Mouse (Mus musculus): Measurements from ENCODE around the gene Tulp4. TPM values are rescaled to one million over a fixed set of nuclear protein-coding genes. Genes with fewer than 3 reads are reported as not detected.

The Tulp4 gene
- polyA plus RNA-seq (2016; fragmentation: Nextera tagmentation; extraction: Ambion mirVana) = 48.9 and 59.4 TPM in 2 replicates

- peak within 1 kb of the TSS; percentile 99 for H3K9ac ChIP-seq
- WGBS = under 1% methylated on average over 35 of the region's 76 CpGs
- H3K36me3 ChIP-seq = peaks cover 3% of the 10 kb centered on the region; the same call in 1 of the 2 replicates
- peak within 1 kb of the TSS; percentile 100 for H3K4me3 ChIP-seq
- H3K27me3 ChIP-seq (replicated peaks) = 0 out of 2 replicates have a peak, but pooled peaks cover 12% of the 10 kb centered on the region
- peak within 1 kb of the TSS; percentile 78 for H3K4me2 ChIP-seq
- peak within 1 kb of the TSS; percentile 97 for H3K27ac ChIP-seq (ENCODE audit: poor library complexity, severe bottlenecking)
- peaks cover 24% of the 10 kb centered on the region for H3K4me1 ChIP-seq (replicated peaks)
- ATAC-seq (ENCODE audit: insufficient number of reproducible peaks, low FRiP score) = peak; percentile 99
- H3K9me3 ChIP-seq (replicated peaks) = no peaks in the 10 kb centered on the region
Measured at GRCm38 (mm10) chr17:6106361-6107014, at the start of gene Tulp4. Gene Tulp4, plus strand, starts transcription at chr17:6106437.

GRCm38 (mm10) chr17:6062793-6063192, 43.4 kb upstream of the Tulp4 start:
- no peaks in the 10 kb centered on the region for H3K27me3 ChIP-seq (replicated peaks)
- H3K4me2 ChIP-seq = no peak overlapping the region
- ATAC-seq (ENCODE audit: insufficient number of reproducible peaks, low FRiP score) = 0 out of 2 replicates have a peak, but pooled peaks have one; percentile 6
- WGBS = 52% methylated on average over 8 of the region's 8 CpGs
- H3K9ac ChIP-seq = no peak overlapping the region
- peaks cover 29% of the 10 kb centered on the region for H3K36me3 ChIP-seq
- no peaks in the 10 kb centered on the region; the same call in 1 of the 2 replicates for H3K4me1 ChIP-seq (replicated peaks)
- no peak overlapping the region for H3K27ac ChIP-seq (ENCODE audit: poor library complexity, severe bottlenecking)
- H3K4me3 ChIP-seq = no peak overlapping the region
- H3K9me3 ChIP-seq (replicated peaks) = no peaks in the 10 kb centered on the region

- H3K27ac ChIP-seq (ENCODE audit: poor library complexity, severe bottlenecking) = no peak overlapping the region
- ATAC-seq (ENCODE audit: insufficient number of reproducible peaks, low FRiP score) = no peak
- no peak overlapping the region for H3K4me3 ChIP-seq
- H3K9me3 ChIP-seq (replicated peaks) = no peaks in the 10 kb centered on the region
- H3K9ac ChIP-seq = no peak overlapping the region
- no peaks in the 10 kb centered on the region; the same call in 1 of the 2 replicates for H3K4me1 ChIP-seq (replicated peaks)
- peaks cover 29% of the 10 kb centered on the region for H3K36me3 ChIP-seq
- 83% methylated on average over 5 of the region's 5 CpGs for WGBS
- H3K27me3 ChIP-seq (replicated peaks) = no peaks in the 10 kb centered on the region
- H3K4me2 ChIP-seq = no peak overlapping the region
Measured at GRCm38 (mm10) chr17:6063532-6063931, 42.7 kb upstream of the Tulp4 start.

- no peaks in the 10 kb centered on the region for H3K27me3 ChIP-seq (replicated peaks)
- H3K4me2 ChIP-seq = no peak overlapping the region
- H3K9me3 ChIP-seq (replicated peaks) = no peaks in the 10 kb centered on the region
- H3K27ac ChIP-seq (ENCODE audit: poor library complexity, severe bottlenecking) = no peak overlapping the region
- 88% methylated on average over 2 of the region's 2 CpGs for WGBS
- no peaks in the 10 kb centered on the region; the same call in 1 of the 2 replicates for H3K4me1 ChIP-seq (replicated peaks)
- no peak overlapping the region for H3K9ac ChIP-seq
- no peak for ATAC-seq (ENCODE audit: insufficient number of reproducible peaks, low FRiP score)
- H3K4me3 ChIP-seq = no peak overlapping the region
- H3K36me3 ChIP-seq = peaks cover 42% of the 10 kb centered on the region
Measured at GRCm38 (mm10) chr17:6066021-6066420, 40.2 kb upstream of the Tulp4 start.

- Histone ChIP-seq H3K4me2 (no peak overlapping the region), H3K4me3 (no peak overlapping the region), H3K4me1 (replicated peaks) (no peaks in the 10 kb centered on the region; the same call in 1 of the 2 replicates), H3K27me3 (replicated peaks) (no peaks in the 10 kb centered on the region), H3K9ac (no peak overlapping the region), H3K9me3 (replicated peaks) (no peaks in the 10 kb centered on the region), H3K36me3 (peaks cover 47% of the 10 kb centered on the region), H3K27ac (ENCODE audit: poor library complexity, severe bottlenecking) (no peak overlapping the region)
- no peak for ATAC-seq (ENCODE audit: insufficient number of reproducible peaks, low FRiP score)
- WGBS = 85% methylated on average over 7 of the region's 7 CpGs
Measured at GRCm38 (mm10) chr17:6067613-6068012, 38.6 kb upstream of the Tulp4 start.

GRCm38 (mm10) chr17:6069866-6070265, 36.4 kb upstream of the Tulp4 start:
- H3K4me1 ChIP-seq (replicated peaks) = no peaks in the 10 kb centered on the region
- peaks cover 54% of the 10 kb centered on the region for H3K36me3 ChIP-seq
- WGBS = 82% methylated on average over 6 of the region's 6 CpGs
- H3K4me3 ChIP-seq = no peak overlapping the region
- H3K9ac ChIP-seq = no peak overlapping the region
- no peak overlapping the region for H3K27ac ChIP-seq (ENCODE audit: poor library complexity, severe bottlenecking)
- H3K9me3 ChIP-seq (replicated peaks) = no peaks in the 10 kb centered on the region
- H3K27me3 ChIP-seq (replicated peaks) = no peaks in the 10 kb centered on the region
- H3K4me2 ChIP-seq = no peak overlapping the region
- ATAC-seq (ENCODE audit: insufficient number of reproducible peaks, low FRiP score) = no peak

GRCm38 (mm10) chr17:6073405-6073804, 32.8 kb upstream of the Tulp4 start:
- no peak overlapping the region for H3K4me3 ChIP-seq
- peaks cover 36% of the 10 kb centered on the region for H3K36me3 ChIP-seq
- no peaks in the 10 kb centered on the region for H3K27me3 ChIP-seq (replicated peaks)
- ATAC-seq (ENCODE audit: insufficient number of reproducible peaks, low FRiP score) = no peak
- H3K9ac ChIP-seq = no peak overlapping the region
- no peak overlapping the region for H3K27ac ChIP-seq (ENCODE audit: poor library complexity, severe bottlenecking)
- no peaks in the 10 kb centered on the region for H3K9me3 ChIP-seq (replicated peaks)
- whole genome bisulfite sequencing = 78% methylated on average over 7 of the region's 7 CpGs
- H3K4me2 ChIP-seq = no peak overlapping the region
- no peaks in the 10 kb centered on the region; the same call in 1 of the 2 replicates for H3K4me1 ChIP-seq (replicated peaks)

- peak; percentile 100 for ATAC-seq (ENCODE audit: insufficient number of reproducible peaks, low FRiP score)
- WGBS = under 1% methylated on average over 70 of the region's 70 CpGs
- H3K4me1 ChIP-seq (replicated peaks) = peaks cover 5% of the 10 kb centered on the region
- peak within 1 kb of the TSS; percentile 85 for H3K27ac ChIP-seq (ENCODE audit: poor library complexity, severe bottlenecking)
- H3K9ac ChIP-seq = peak within 1 kb of the TSS; percentile 92
- H3K27me3 ChIP-seq (replicated peaks) = no peaks in the 10 kb centered on the region
- no peaks in the 10 kb centered on the region for H3K9me3 ChIP-seq (replicated peaks)
- H3K4me2 ChIP-seq = peak within 1 kb of the TSS; percentile 91
- peak within 1 kb of the TSS; percentile 92 for H3K4me3 ChIP-seq
- H3K36me3 ChIP-seq = peaks cover 20% of the 10 kb centered on the region
Measured at GRCm38 (mm10) chr17:6079287-6080122, 26.7 kb upstream of the Tulp4 start, which contains the start of the genes Serac1 and Gtf2h5. Gene Serac1, minus strand, starts transcription at chr17:6079741. Gene Gtf2h5, plus strand, starts transcription at chr17:6079786.

GRCm38 (mm10) chr17:6083323-6083890, 22.8 kb upstream of the Tulp4 start:
- peaks cover 49% of the 10 kb centered on the region for H3K36me3 ChIP-seq
- no peak overlapping the region for H3K9ac ChIP-seq
- no peaks in the 10 kb centered on the region for H3K27me3 ChIP-seq (replicated peaks)
- H3K4me1 ChIP-seq (replicated peaks) = peaks cover 5% of the 10 kb centered on the region
- no peak overlapping the region for H3K4me3 ChIP-seq
- H3K9me3 ChIP-seq (replicated peaks) = no peaks in the 10 kb centered on the region
- no peak overlapping the region for H3K27ac ChIP-seq (ENCODE audit: poor library complexity, severe bottlenecking)
- ATAC-seq (ENCODE audit: insufficient number of reproducible peaks, low FRiP score) = no peak
- H3K4me2 ChIP-seq = no peak overlapping the region
- 80% methylated on average over 5 of the region's 5 CpGs for WGBS

- Histone ChIP-seq H3K27ac (ENCODE audit: poor library complexity, severe bottlenecking) (no peak overlapping the region), H3K4me3 (no peak overlapping the region), H3K27me3 (replicated peaks) (no peaks in the 10 kb centered on the region), H3K4me1 (replicated peaks) (no peaks in the 10 kb centered on the region), H3K36me3 (peaks cover 20% of the 10 kb centered on the region), H3K4me2 (no peak overlapping the region), H3K9ac (no peak overlapping the region), H3K9me3 (replicated peaks) (no peaks in the 10 kb centered on the region)
- ATAC-seq (ENCODE audit: insufficient number of reproducible peaks, low FRiP score) = no peak
- WGBS = 89% methylated on average over 6 of the region's 6 CpGs
Measured at GRCm38 (mm10) chr17:6091604-6092003, 14.6 kb upstream of the Tulp4 start.

- Histone ChIP-seq H3K27me3 (replicated peaks) (no peaks in the 10 kb centered on the region), H3K4me3 (no peak overlapping the region), H3K4me2 (no peak overlapping the region), H3K27ac (ENCODE audit: poor library complexity, severe bottlenecking) (no peak overlapping the region), H3K9me3 (replicated peaks) (no peaks in the 10 kb centered on the region), H3K9ac (no peak overlapping the region), H3K4me1 (replicated peaks) (no peaks in the 10 kb centered on the region), H3K36me3 (peaks cover 5% of the 10 kb centered on the region; the same call in 1 of the 2 replicates)
- no peak for ATAC-seq (ENCODE audit: insufficient number of reproducible peaks, low FRiP score)
Measured at GRCm38 (mm10) chr17:6095579-6095978, 10.7 kb upstream of the Tulp4 start.
